Mouse (Mus musculus) midbrain, embryonic 11.5 days (tissue): ENCODE measurements at regions not wholly inside any gene's neighbourhood (a gene's known extent, or its start where the extent isn't known, plus 50 kb on each side); places are given as distances from the start of the nearest gene placed in this dataset.

Source experiments
- ATAC-seq: fragments of 200-750 bp; cut with Nextera tagmentation; 2 replicates; pipeline ENCODE4 v1.8.0; 2017; ENCODE audit warnings: moderate TSS enrichment, moderate library complexity; ENCODE audit not compliant: low FRiP score
- DNase-seq: peaks from one replicate; pipeline ENCODE4 v3.0.0; 2015; ENCODE audit warnings: low spot score; ENCODE audit errors: missing footprints
- H3K27ac ChIP-seq: fragments of 300-500 bp; sonication (generic); 2 replicates; pipeline ENCODE4 v1.5.1; 2014; ENCODE audit warnings: low read depth, low read length
- H3K27me3 ChIP-seq: fragments of 300-500 bp; sonication (generic); 2 replicates; pipeline ENCODE4 v1.6.1; 2014; ENCODE audit warnings: mild to moderate bottlenecking, low read length, moderate library complexity, mixed read lengths; ENCODE audit not compliant: control insufficient read depth, insufficient read depth
- H3K36me3 ChIP-seq: fragments of 300-500 bp; sonication (generic); 2 replicates; pipeline ENCODE4 v1.6.1; 2014; ENCODE audit warnings: mild to moderate bottlenecking, low read length, moderate library complexity, mixed read lengths; ENCODE audit not compliant: control insufficient read depth, insufficient read depth
- H3K4me1 ChIP-seq: fragments of 300-500 bp; sonication (generic); 2 replicates; pipeline ENCODE4 v1.6.1; 2014; ENCODE audit warnings: low read length; ENCODE audit not compliant: control insufficient read depth, insufficient read depth
- H3K4me2 ChIP-seq: fragments of 300-500 bp; sonication (generic); 2 replicates; pipeline ENCODE4 v1.6.1; 2014; ENCODE audit warnings: mild to moderate bottlenecking, moderate library complexity
- H3K4me3 ChIP-seq: fragments of 300-500 bp; sonication (generic); 2 replicates; pipeline ENCODE4 v1.5.1; 2014; ENCODE audit warnings: low read depth, low read length
- H3K9ac ChIP-seq: fragments of 300-500 bp; sonication (generic); 2 replicates; pipeline ENCODE4 v1.6.1; 2014; ENCODE audit warnings: low read length
- H3K9me3 ChIP-seq: fragments of 300-500 bp; sonication (generic); 2 replicates; pipeline ENCODE4 v1.6.1; 2016; ENCODE audit warnings: low read length; ENCODE audit not compliant: control insufficient read depth
- WGBS: fragments of 180-500 bp; shearing (Covaris S2); extraction: QIAGEN DNeasy Blood & Tissue Kit; methylation state at CpG from one replicate; pipeline ENCODE4 v1.1.7; 2014; 5-methylcytosine and 5-hydroxymethylcytosine counted together

GRCm38 (mm10) chr6:112223325-112223724 lies 50.2 kb upstream of the Lmcd1 start:
- Histone ChIP-seq H3K36me3 (no peaks in the 10 kb centered on the region), H3K4me1 (no peaks in the 10 kb centered on the region), H3K4me3 (no peak overlapping the region), H3K4me2 (no peak overlapping the region), H3K27me3 (no peaks in the 10 kb centered on the region), H3K9me3 (no peaks in the 10 kb centered on the region), H3K9ac (no peak overlapping the region), H3K27ac (no peak overlapping the region)
- ATAC-seq (no peak), DNase-seq (no peak)
- 85% methylated on average over 7 of the region's 7 CpGs for WGBS
